Mouse (Mus musculus) cerebellum, adult 9-11 months (tissue): ENCODE data around the gene Lta.

Experiments
- DNase-seq: peaks from one replicate; pipeline ENCODE4 v3.0.0; 2022

Gene Lta

GRCm38 (mm10) chr17:35175968-35176367, 29.2 kb downstream of the Lta start, which contains the start of gene Aif1:
Aif1 (minus strand) TSS chr17:35176068.
- DNase-seq: no peak

DNA sequence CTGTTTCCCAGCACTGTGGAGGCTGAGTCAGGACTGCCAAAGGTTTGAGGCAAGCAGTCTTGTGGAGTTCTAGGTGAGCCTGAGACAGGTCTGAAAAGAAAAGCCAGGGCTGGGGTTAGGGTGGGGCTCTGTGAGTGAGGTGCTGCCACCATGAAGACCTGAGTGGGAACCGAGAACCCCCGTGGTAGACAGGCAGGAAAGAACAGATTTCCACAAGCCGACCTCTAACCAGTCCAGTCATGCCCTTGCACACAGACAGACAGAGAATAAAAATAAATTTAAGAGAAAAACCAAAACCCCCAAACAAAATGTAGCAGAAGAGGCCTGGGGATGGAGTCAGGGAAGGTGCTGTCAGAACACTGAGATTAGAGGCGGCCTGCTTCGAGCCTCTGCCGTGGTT, 29.8 kb downstream of the Lta start:
- DNase-seq: no peak

DNA sequence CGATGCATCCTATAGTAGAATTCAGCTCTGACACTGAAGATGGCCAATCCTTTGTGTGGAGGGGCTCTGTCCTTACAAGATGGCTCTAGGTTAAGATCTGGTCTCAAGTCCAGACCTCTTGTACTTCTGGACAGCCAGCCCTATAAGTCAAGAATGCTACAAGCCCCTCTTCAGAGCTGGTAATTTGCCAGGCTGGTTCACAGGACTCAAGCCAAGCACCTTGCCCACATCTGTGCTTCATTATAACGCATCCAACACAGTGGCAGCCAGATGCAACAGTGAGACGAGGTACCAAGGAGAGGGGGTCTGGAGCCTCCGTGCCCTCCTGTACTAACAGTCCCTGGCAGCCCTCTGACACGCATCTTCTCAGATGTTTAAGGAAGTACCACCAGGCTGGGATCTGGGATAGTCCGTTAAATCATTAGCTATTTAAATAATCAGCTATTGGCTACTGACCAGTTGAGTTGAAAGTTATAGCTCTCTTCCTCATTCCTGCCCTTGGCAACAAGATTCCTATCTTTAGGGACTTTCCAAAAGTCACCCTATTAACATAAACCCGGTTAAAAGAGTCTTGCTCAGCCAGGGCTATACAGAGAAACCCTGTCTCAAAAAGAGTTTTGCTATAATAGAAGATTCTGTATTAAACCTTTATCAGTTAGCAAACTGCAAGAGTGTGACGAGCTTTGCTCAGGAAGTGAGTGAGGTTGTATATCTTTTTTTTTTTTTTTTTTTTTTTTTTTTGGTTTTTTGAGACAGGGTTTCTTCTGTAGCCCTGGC, 30.8 kb downstream of the Lta start:
- no peak for DNase-seq

- DNase-seq: no peak
These were observed 31.8 kb downstream of the Lta start for GRCm38 (mm10) chr17:35173329-35173728.

DNA sequence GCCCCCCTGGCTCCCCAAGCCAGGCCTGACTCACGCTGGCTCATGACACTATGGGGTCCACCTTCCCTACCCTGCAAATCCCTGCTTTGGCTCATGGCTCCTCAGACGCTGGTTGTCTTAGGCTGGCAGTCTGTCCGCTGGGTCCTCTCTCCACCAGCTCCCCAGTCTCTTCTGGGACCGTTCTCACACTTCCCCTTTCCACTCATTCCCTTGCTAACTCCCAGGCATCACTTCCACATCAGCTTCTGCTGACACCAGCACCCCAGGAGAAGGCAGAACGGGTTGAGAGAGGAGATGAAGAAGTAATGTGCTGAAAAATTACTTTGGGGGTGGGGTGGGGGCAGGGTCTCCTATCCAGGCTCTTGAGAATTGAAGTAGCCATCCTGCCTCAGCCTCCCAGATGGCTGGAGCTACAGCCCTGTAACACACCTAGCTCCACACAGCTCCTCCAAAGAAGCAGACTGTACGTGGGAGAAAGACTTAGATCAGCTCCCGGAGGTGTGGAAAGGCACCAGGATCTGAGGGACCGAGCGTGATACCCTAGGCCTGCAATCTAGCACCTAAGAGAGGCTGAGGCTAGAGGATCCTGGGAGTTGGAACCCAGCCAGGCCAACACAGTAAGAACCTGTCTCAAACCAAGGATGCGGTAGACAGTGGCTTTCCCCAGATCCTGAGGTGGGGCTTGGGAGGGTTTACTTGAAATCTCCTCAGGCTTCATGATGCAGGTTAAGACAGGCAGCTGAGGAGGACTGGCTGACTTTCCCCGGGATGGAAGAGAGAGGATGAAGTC, 32.5 kb downstream of the Lta start:
- no peak for DNase-seq

DNA sequence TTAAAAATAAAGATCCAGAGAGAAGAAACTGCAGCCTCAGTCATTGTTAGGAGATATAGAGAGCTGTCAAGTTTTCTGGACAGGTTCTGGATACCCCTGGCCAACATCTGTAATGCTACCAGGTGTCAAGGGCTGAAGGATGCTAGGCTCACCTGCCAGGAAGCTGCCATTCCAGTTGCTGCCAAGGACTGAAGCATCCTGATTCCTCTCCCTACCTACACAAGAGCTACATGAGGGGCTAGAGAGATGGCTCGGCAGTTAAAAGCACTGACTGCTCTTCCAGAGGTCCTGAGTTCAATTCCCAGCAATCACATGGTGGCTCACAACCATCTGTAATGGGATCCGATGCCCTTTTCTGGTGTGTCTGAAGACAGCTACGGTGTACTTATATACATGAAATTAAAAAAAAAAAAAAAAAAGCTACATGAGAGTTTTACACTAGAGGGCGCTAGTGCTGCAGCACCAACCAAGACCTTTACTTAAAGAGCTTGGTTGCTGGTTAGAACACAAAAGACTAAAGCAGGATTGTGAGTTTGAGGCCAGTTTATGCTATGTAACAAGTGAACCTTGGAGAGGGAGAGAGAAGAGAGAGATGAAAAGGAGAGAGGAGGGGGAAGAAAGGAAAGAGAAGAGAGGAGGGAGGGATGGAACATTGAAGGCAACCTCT, 36.5 kb downstream of the Lta start:
- DNase-seq: no peak

DNA sequence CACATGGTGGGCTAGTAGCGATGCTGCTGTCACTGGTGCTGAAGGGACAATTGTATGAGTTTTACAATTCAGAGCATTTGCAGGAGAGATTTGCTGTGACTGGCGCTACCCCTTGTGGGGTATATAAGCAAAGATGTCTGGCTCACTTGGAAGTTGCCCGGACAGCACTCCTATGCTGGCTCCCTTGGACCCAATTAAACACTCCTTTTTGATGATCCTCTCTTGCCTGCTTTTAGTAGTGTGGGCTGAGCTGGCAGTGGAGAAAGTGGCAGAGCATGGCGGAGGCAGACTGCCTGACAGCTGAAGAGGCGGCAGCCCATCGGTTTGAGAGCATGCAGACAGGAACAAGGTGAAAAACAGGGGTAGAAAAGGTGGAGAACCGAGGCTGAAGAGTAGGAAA, 37.4 kb downstream of the Lta start:
- DNase-seq: no peak

DNA sequence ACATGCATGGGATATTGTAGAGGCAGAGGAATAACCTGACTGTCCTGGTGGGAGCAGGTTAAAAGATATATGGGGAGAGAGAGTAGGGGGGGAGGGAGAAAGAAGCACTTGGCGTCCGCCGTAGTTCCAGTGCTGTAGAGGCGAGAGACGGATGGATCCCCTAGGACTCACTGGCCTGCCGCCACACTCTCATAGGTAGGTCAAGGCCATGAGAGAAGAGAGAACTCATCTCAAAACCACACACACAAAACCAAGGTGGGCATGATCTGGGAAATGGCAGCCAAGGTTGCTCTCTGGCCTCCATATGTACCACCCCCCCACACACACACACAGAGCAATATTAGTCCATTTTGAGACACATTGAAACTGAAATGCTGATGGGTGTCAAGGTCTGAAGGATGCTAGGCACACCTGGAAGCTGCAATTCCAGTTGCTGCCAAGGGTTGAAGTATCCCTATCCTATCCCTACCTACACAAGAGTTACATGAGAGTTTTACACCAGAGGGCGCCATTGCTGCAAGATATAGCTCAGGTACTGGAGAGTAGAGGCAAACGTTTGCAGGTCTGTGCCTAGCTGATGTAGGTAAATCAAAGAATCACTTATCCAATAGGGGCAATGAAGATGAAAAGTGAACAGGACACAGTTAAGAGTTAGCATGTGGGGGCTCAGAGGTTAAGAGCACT, 38.7 kb downstream of the Lta start:
- DNase-seq: peak; percentile 81

DNA sequence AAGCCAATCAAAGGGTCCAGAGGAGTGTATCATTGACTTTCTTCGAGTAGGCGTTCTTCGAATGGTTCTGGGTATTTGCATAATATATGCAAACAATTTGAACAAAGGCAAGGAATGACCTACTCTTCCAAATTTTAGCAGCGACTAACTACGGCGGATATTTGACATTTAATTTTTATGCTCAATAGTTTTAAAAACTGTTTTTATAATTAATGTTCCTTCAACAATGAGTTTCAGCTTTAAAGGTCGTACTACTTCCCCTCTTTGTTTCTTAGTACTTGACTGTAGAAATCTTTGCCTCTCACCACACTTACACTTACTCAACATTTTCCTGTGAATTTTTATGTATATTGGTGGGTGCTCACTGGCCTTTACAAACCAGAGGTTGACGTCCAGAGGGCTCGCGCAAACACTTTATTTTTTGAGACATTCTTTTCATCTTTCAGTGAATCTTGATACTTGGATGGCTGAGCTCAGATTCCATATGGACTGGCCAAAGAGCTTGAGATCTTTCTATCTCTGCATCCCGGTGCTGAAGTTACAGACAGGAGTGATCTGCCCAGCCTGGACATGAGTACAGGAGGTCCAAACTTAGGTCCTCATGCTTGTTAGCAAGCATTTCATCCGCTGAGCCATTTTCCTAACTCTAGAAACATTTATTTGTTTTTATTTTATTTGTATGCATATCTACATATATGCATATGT, 39.5 kb downstream of the Lta start:
- peak; percentile 52 for DNase-seq

GRCm38 (mm10) chr17:35164568-35165450, 40.3 kb downstream of the Lta start, which contains the start of gene Prrc2a:
Prrc2a (minus strand) TSS chr17:35164897.
- peak; percentile 100 for DNase-seq

- DNase-seq: no peak
These were observed 41.0 kb downstream of the Lta start for GRCm38 (mm10) chr17:35164218-35164567.

GRCm38 (mm10) chr17:35163326-35164081, 41.6 kb downstream of the Lta start:
- DNase-seq: peak; percentile 64

DNA sequence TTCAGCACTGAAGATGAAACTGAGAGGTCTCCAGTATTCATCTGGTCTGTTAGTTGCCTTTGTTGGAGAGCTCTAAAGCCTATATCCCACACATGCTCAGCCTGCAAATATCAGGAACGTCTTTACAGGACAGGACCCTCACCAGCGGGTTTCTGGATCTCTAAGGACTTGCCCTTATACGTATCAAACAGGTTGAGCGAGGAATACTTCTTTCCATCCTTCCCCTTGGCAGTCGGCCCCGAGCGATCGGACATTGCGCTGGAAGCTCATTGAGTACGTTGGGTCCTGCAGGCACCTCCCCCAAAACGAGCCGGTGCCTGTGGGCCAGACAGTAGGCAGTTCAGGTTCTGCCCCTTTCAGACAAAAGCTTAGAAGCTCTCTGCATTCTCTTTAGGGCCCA, 42.4 kb downstream of the Lta start:
- DNase-seq: peak; percentile 62

DNA sequence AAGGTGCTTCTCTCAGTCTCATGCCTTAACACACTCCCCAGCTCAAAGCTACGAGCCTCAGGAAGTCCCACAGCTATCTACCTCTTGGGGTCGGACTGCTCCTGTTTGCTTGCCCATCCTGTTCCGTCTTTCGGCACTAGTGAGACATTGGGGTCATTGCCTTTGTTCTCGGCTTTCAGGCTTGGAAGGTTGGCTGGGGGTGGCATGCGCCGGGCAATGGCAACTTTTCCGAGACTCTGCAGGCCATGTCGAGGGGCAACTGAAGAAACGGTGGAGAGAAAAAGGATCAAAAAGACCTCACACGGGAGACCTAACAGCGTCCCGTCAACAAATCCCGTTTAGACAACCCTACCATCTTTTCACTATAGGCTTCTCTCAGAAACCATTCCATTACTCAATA, 43.0 kb downstream of the Lta start:
- DNase-seq: peak; percentile 20

DNA sequence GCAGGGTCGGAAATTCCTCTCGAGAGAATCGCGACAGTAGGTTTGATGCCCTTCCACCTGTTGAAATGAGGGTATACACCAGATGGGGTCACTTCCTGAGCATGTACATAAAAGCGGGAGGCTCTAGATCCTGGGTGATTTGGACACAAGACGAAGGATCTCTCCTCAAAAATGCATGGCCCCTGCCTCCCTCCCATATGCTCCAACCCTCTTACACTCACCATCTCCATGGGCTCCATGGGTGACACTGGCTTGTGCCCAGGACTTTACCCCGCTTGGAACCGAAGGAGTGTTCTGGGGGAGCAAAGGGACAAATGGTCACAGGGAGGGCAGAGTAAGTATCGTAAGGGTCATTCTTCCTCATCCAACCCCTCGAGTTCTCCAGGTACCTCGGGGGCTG, 43.7 kb downstream of the Lta start:
- DNase-seq: peak; percentile 42

DNA sequence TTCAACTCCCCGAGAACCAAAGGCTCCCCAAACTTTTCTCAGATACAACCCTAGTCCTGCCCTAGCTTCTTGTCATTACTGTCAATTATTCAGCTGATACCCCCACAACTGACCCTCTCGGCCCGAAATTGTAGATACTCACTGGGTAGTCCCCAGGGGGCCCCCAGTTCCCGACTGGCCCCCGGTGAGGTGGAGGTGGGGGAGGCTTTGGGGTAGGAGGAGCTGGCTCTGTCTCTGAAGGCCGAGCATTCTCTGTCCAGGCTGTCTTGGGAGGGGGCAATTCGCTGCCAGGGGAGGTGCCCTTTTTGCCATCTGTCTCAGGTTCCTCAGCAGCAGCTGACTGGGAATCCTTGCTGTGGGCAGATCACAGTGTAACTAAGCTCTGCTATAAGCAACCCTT, 45.5 kb downstream of the Lta start:
- DNase-seq: peak; percentile 47

DNA sequence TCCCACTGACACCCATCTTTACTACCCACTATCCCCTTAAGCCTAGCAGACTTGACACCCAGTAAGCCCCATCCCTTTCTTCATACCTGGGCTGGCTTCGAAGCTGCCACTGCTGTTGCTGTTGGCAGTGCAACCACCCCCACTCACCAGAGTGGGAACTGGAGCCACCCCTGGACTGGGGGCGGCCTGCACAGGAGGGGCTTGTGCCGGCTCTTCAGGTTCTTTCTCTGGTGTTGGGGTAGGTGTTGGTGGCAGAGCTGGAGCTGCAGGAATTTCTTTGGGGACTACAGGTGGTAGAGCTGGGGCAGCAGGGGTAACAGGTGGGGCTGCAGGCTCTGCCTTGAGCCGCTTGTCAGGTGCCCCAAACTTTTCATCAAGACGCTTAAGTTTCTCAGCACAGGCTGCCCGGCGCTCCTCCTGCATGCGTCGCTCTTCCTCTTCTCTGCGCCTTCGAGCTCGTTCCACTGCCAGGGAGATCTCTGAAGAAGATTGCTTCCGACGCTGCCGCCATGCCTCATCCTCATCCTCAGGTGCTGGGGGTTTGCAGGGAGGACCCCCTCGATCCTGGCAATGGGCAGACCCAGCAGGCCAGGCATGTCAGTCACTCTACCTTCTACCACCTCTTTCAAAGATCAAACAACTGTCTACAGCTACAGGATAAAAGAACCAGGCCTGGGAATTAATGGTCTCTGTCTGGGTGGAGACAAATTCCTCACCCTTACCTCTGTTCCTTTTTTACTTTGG, 46.1 kb downstream of the Lta start:
- peak; percentile 18 for DNase-seq

- DNase-seq: peak; percentile 39
These were observed 47.4 kb downstream of the Lta start for GRCm38 (mm10) chr17:35157661-35158175.

- no peak for DNase-seq
These were observed 47.9 kb downstream of the Lta start for GRCm38 (mm10) chr17:35157254-35157653.
